Mouse (Mus musculus): Measurements from ENCODE around the gene Sardh. TPM values are rescaled to one million over a fixed set of nuclear protein-coding genes. Genes with fewer than 3 reads are reported as not detected.

The Sardh gene
- polyA plus RNA-seq, 1 experiment from 2014 or later: 4.2 TPM

DNA sequence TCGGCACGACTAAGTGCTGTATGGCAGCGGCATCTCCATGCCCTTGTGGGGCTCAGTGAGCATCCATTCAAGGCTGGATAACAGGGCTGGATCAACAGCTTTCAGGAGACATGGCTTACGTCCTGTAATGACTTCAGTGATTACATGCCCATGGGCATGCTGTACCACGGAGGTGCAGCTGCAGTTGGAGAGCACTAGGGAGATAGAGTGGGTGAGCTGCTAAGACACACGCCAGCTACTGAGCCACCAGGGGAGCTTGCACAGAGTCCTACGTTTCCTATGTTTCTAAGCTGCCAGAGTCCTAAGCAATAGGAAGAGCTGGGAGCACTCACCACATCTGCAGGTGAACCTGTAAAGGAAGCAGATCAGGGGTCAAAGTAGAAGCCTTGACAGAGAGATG, 30.7 kb upstream of the Sardh start:
- no peaks in the 10 kb centered on the region for H3K4me1 ChIP-seq (ENCODE audit: control insufficient read depth, insufficient read depth, low read length)
- peaks cover 37% of the 10 kb centered on the region for H3K36me3 ChIP-seq (ENCODE audit: control insufficient read depth, insufficient read depth, low read length)
- no peak overlapping the region for H3K27ac ChIP-seq (ENCODE audit: low read depth, low read length)
- ATAC-seq: no peak
- no peak overlapping the region for H3K9ac ChIP-seq (ENCODE audit: low read length)
- H3K9me3 ChIP-seq (replicated peaks; ENCODE audit: control insufficient read depth, low read length): no peaks in the 10 kb centered on the region
- 91% methylated on average over 7 of the region's 7 CpGs for WGBS
- no peak overlapping the region for H3K4me3 ChIP-seq (ENCODE audit: low read depth, low read length)
- H3K27me3 ChIP-seq (replicated peaks; ENCODE audit: control insufficient read depth, insufficient read depth, low read length): no peaks in the 10 kb centered on the region
- H3K4me2 ChIP-seq (ENCODE audit: low read length): no peak overlapping the region
- no peak for DNase-seq (ENCODE audit: low spot score)

DNA sequence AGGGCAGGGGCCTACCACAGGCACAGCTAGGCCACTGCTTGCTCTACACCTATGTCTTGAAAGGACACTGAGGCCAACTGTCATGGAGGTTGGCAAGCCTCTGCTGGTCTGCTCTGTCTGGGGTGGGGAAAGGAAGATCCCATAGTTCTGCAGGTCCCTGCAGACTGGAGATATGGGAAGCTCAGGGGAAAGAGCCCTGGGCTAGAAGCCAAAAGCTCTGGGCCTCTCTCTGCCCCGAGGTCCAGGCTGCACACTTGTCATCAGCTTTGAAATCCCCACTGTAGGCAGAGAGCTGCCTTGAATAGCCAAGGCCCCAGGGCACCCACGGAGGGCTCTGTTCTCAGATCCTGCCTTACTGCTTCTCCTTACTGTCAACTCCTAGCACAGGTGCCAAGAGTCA, 20.2 kb upstream of the Sardh start:
- Histone ChIP-seq H3K4me1 (ENCODE audit: control insufficient read depth, insufficient read depth, low read length) (no peaks in the 10 kb centered on the region), H3K4me3 (ENCODE audit: low read depth, low read length) (no peak overlapping the region), H3K36me3 (ENCODE audit: control insufficient read depth, insufficient read depth, low read length) (peaks cover 66% of the 10 kb centered on the region), H3K27ac (ENCODE audit: low read depth, low read length) (no peak overlapping the region), H3K9me3 (replicated peaks; ENCODE audit: control insufficient read depth, low read length) (no peaks in the 10 kb centered on the region), H3K27me3 (replicated peaks; ENCODE audit: control insufficient read depth, insufficient read depth, low read length) (no peaks in the 10 kb centered on the region), H3K9ac (ENCODE audit: low read length) (no peak overlapping the region), H3K4me2 (ENCODE audit: low read length) (no peak overlapping the region)
- WGBS: 57% methylated on average over 2 of the region's 2 CpGs
- no peak for DNase-seq (ENCODE audit: low spot score)
- no peak for ATAC-seq

DNA sequence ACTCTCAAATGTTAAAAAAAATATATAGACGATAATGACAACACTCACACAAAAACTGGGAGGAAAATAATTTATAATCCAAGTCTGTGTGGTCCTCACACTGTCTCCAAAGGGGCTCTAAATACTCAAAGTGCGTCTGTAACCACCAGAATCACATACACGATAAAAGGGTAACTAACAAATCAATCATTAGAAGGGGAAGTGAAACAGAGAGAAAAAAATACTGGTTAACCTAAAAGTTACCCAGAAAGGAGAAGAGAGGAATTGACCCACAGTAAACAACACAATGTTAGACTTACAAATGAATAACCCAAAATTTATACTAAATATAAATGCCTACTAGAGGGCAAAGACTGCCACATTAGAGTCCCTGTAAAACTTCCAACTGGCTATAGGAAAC, 17.7 kb upstream of the Sardh start:
- no peak for DNase-seq (ENCODE audit: low spot score)
- Histone ChIP-seq H3K4me1 (ENCODE audit: control insufficient read depth, insufficient read depth, low read length) (no peaks in the 10 kb centered on the region), H3K27ac (ENCODE audit: low read depth, low read length) (no peak overlapping the region), H3K9ac (ENCODE audit: low read length) (no peak overlapping the region), H3K27me3 (replicated peaks; ENCODE audit: control insufficient read depth, insufficient read depth, low read length) (no peaks in the 10 kb centered on the region), H3K4me2 (ENCODE audit: low read length) (no peak overlapping the region), H3K9me3 (replicated peaks; ENCODE audit: control insufficient read depth, low read length) (no peaks in the 10 kb centered on the region), H3K4me3 (ENCODE audit: low read depth, low read length) (no peak overlapping the region), H3K36me3 (ENCODE audit: control insufficient read depth, insufficient read depth, low read length) (peaks cover 65% of the 10 kb centered on the region)
- ATAC-seq: no peak
- 95% methylated on average over 3 of the region's 3 CpGs for WGBS

DNA sequence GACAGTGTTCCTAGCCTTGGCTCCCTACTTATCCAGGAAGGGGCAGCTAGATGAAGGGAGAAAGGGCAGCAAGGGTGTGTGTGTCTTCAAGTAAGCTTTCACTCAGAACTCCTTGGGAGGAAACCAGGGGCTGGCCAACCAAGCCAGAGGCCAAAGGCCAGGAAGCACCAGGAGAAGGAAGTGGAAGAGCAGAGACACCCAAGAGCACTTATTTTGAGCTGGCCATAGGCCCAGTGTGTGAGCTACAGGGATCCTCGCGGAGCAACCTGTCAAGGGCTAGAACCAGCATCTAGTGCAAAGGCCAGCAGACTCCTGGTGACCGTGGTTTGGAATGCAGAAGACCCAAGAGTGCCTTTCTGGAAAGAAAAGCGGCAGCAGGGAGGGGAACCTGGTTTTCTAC, 14.8 kb upstream of the Sardh start:
- H3K36me3 ChIP-seq (ENCODE audit: control insufficient read depth, insufficient read depth, low read length): peaks cover 40% of the 10 kb centered on the region
- H3K4me2 ChIP-seq (ENCODE audit: low read length): no peak overlapping the region
- no peak overlapping the region for H3K9ac ChIP-seq (ENCODE audit: low read length)
- no peak overlapping the region for H3K4me3 ChIP-seq (ENCODE audit: low read depth, low read length)
- no peaks in the 10 kb centered on the region for H3K9me3 ChIP-seq (replicated peaks; ENCODE audit: control insufficient read depth, low read length)
- H3K4me1 ChIP-seq (ENCODE audit: control insufficient read depth, insufficient read depth, low read length): no peaks in the 10 kb centered on the region
- no peaks in the 10 kb centered on the region for H3K27me3 ChIP-seq (replicated peaks; ENCODE audit: control insufficient read depth, insufficient read depth, low read length)
- no peak overlapping the region for H3K27ac ChIP-seq (ENCODE audit: low read depth, low read length)
- DNase-seq (ENCODE audit: low spot score) (no peak), ATAC-seq (no peak)
- 90% methylated on average over 4 of the region's 4 CpGs for WGBS

DNA sequence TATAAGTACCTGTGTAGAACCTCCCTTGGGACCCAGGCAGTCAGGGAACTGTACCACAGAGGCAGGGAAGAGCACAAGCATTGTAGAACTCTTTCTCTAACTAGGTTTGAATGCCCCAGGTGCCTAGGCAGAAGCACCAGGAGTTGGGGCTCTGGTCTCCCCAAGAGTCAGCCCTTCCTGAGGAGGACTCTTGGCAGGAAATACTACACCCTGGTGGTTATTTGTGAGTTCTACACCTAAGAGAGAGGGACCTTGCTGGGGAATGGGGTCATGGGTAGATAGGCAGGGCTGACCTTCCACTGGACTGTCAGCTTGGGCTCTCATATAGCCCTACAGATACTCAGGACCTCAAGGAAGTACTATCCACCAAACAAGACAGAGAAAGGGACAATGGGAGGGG, 3.3 kb upstream of the Sardh start:
- Histone ChIP-seq H3K4me2 (ENCODE audit: low read length) (no peak overlapping the region), H3K9me3 (replicated peaks; ENCODE audit: control insufficient read depth, low read length) (no peaks in the 10 kb centered on the region), H3K27me3 (replicated peaks; ENCODE audit: control insufficient read depth, insufficient read depth, low read length) (no peaks in the 10 kb centered on the region), H3K36me3 (ENCODE audit: control insufficient read depth, insufficient read depth, low read length) (no peaks in the 10 kb centered on the region), H3K27ac (ENCODE audit: low read depth, low read length) (no peak overlapping the region), H3K4me3 (ENCODE audit: low read depth, low read length) (no peak overlapping the region), H3K4me1 (ENCODE audit: control insufficient read depth, insufficient read depth, low read length) (no peaks in the 10 kb centered on the region), H3K9ac (ENCODE audit: low read length) (no peak overlapping the region)
- DNase-seq (ENCODE audit: low spot score) (no peak), ATAC-seq (no peak)

DNA sequence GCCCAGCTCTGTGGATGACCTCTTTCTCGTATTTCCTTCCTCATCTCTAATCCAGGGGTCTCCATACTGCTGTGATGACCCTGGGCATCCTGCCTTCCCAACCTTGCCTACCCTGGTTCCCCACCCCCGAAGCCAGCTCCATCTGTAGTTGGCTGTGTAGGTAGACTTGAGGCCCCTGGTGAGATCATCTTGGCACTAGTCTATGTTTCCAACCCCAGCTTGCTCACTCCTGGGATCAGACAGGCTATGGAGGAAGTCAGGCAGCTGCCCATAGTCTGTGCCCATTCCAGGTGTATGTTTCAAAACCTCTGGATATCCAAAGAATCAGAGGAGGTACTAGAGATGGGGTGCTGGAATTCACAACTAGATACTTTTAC, 662 bp downstream of the Sardh start:
- H3K9me3 ChIP-seq (replicated peaks; ENCODE audit: control insufficient read depth, low read length): no peaks in the 10 kb centered on the region
- H3K27ac ChIP-seq (ENCODE audit: low read depth, low read length): no peak overlapping the region
- no peak overlapping the region for H3K4me3 ChIP-seq (ENCODE audit: low read depth, low read length)
- H3K4me1 ChIP-seq (ENCODE audit: control insufficient read depth, insufficient read depth, low read length): no peaks in the 10 kb centered on the region
- no peaks in the 10 kb centered on the region for H3K27me3 ChIP-seq (replicated peaks; ENCODE audit: control insufficient read depth, insufficient read depth, low read length)
- DNase-seq (ENCODE audit: low spot score) (no peak), ATAC-seq (no peak)
- no peak overlapping the region for H3K4me2 ChIP-seq (ENCODE audit: low read length)
- H3K36me3 ChIP-seq (ENCODE audit: control insufficient read depth, insufficient read depth, low read length): no peaks in the 10 kb centered on the region
- H3K9ac ChIP-seq (ENCODE audit: low read length): no peak overlapping the region
- 59% methylated on average over 2 of the region's 2 CpGs for WGBS

DNA sequence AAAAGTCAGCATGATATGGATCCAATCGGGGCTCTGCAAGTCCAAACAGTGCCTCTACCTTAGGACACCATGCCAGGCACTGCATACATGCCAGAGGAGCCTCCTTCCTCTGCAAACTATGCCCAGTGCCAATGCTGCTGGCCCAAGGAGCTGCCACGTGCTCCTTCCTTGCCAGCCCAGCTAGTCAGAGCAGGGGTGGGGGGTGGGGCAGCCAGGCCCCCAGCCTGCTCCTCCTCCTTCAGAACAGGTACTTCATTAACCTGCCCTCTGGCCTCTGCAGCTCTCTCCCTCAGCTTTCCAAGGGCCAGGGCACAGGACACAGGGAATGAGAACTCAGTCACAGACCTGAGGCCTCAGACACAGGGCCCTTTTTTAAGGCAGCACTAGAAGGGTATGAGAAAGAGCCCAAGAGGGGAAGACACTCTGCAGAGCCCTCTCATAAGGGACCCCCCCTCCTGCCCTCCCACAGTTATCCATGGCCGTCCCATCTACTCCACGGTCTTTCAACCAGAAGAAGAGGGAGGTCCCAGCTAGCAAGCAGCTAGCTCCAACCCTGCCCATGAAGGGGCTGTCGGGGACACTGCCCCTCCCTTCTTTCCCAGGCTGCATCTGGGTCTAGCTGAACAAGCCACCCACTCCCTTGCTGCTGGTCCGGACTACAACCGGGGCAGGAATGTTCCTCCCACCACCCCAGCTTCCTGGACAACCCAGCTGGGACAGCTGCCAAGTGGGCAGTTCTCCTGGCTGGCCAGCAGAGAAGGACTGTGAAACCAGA, 1.2 kb downstream of the Sardh start:
- peak; percentile 61; the same call in 1 of the 2 replicates for ATAC-seq
- WGBS: 52% methylated on average over 7 of the region's 7 CpGs

DNA sequence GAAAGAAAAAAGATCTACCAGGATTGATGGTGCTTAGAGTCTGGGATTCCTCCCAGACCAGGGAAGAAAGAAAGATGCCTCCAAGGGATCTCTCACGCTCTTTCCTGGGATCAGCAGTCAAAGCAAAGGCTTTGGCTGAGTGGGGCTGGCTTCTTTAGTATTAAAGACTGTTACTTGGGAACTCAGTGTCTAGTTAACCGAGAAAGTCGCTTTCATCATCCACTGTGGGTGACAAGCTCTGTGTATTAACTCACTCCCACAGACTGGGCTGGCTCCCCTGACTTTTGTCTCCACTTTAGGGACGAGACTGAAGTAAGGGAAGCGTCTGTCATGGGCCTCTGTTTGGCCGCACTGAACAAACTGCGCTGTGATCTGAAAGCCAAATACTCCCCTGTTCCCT, 2.2 kb downstream of the Sardh start:
- H3K27me3 ChIP-seq (replicated peaks; ENCODE audit: control insufficient read depth, insufficient read depth, low read length): no peaks in the 10 kb centered on the region
- no peaks in the 10 kb centered on the region for H3K36me3 ChIP-seq (ENCODE audit: control insufficient read depth, insufficient read depth, low read length)
- DNase-seq (ENCODE audit: low spot score) (no peak), ATAC-seq (no peak)
- H3K4me1 ChIP-seq (ENCODE audit: control insufficient read depth, insufficient read depth, low read length): no peaks in the 10 kb centered on the region
- no peak overlapping the region for H3K4me3 ChIP-seq (ENCODE audit: low read depth, low read length)
- WGBS: 68% methylated on average over 7 of the region's 7 CpGs
- H3K4me2 ChIP-seq (ENCODE audit: low read length): no peak overlapping the region
- no peak overlapping the region for H3K9ac ChIP-seq (ENCODE audit: low read length)
- no peaks in the 10 kb centered on the region for H3K9me3 ChIP-seq (replicated peaks; ENCODE audit: control insufficient read depth, low read length)
- H3K27ac ChIP-seq (ENCODE audit: low read depth, low read length): no peak overlapping the region

More for the DNA sequence above, 1.2 kb downstream of the Sardh start:
- no peak overlapping the region for H3K4me2 ChIP-seq (ENCODE audit: low read length)
- no peak overlapping the region for H3K27ac ChIP-seq (ENCODE audit: low read depth, low read length)
- H3K27me3 ChIP-seq (replicated peaks; ENCODE audit: control insufficient read depth, insufficient read depth, low read length): no peaks in the 10 kb centered on the region
- no peaks in the 10 kb centered on the region for H3K4me1 ChIP-seq (ENCODE audit: control insufficient read depth, insufficient read depth, low read length)
- H3K9ac ChIP-seq (ENCODE audit: low read length): no peak overlapping the region
- no peak overlapping the region for H3K4me3 ChIP-seq (ENCODE audit: low read depth, low read length)
- no peaks in the 10 kb centered on the region for H3K36me3 ChIP-seq (ENCODE audit: control insufficient read depth, insufficient read depth, low read length)
- H3K9me3 ChIP-seq (replicated peaks; ENCODE audit: control insufficient read depth, low read length): no peaks in the 10 kb centered on the region
- DNase-seq (ENCODE audit: low spot score): peak; percentile 55

DNA sequence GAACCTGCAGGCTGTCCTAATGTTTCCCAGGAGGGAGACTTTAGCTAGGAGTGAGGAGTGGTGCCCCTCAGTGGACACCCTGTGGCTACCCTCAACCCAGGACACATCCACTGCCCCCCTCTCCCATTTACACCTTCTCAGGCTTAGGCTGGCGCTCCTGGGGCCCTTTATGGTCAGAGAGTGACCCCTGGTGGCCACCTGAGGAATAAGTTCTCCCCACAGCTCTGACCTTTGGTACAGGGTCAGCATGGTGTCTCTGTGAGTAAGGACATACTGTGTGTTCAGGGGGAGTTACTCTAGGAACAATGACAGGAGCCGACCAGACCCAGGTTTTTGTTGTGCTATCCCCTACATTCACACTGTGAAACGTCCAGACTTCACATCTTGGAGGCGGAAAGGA, 10.8 kb downstream of the Sardh start:
- H3K4me2 ChIP-seq (ENCODE audit: low read length): no peak overlapping the region
- H3K4me3 ChIP-seq (ENCODE audit: low read depth, low read length): no peak overlapping the region
- ATAC-seq (peak; percentile 61; the same call in 1 of the 2 replicates), DNase-seq (ENCODE audit: low spot score) (peak; percentile 65)
- no peak overlapping the region for H3K9ac ChIP-seq (ENCODE audit: low read length)
- no peaks in the 10 kb centered on the region for H3K9me3 ChIP-seq (replicated peaks; ENCODE audit: control insufficient read depth, low read length)
- H3K4me1 ChIP-seq (ENCODE audit: control insufficient read depth, insufficient read depth, low read length): no peaks in the 10 kb centered on the region
- H3K27ac ChIP-seq (ENCODE audit: low read depth, low read length): no peak overlapping the region
- H3K36me3 ChIP-seq (ENCODE audit: control insufficient read depth, insufficient read depth, low read length): no peaks in the 10 kb centered on the region
- 24% methylated on average over 4 of the region's 4 CpGs for WGBS
- H3K27me3 ChIP-seq (replicated peaks; ENCODE audit: control insufficient read depth, insufficient read depth, low read length): no peaks in the 10 kb centered on the region
